8 mouse cellular contexts compared by ENCODE assay signal in genomic region chr2:29868949-29869645, GRCm38 (mm10). TPM values are rescaled to one million over a fixed set of nuclear protein-coding genes. Genes with fewer than 3 reads are reported as not detected.
A peak's percentile ranks its signal among the peaks of the same experiment; 100 is the strongest.
DNase-seq lines count a peak whose midpoint lies in the region; ATAC-seq and TF ChIP-seq lines count a peak whose summit lies in the region.

Gene Cercam (plus strand): TSS chr2:29869164.

- no peaks in the 10 kb centered on the region for H3K36me3 ChIP-seq in hindbrain, embryonic 11.5 days (ENCODE audit: control insufficient read depth, insufficient read depth, low read length)
- no peaks in the 10 kb centered on the region for H3K36me3 ChIP-seq in lung, embryonic 16.5 days (ENCODE audit: control insufficient read depth, insufficient read depth, low read length)

- CTCF ChIA-PET in Patski (lab: Charles Lee), result interaction anchor here (1.1 kb wide), 2 partner anchors 11 to 17 kb away, joined by 3 to 6 read pairs; no protein-coding TSS in a partner anchor

- no peak for DNase-seq in Patski (ENCODE audit: low read depth, low spot score)
- DNase-seq in cerebellum, postnatal 10 days, result peak; percentile 92 to 93
- peak; percentile 76 to 84 for DNase-seq in frontal cortex, postnatal 10 days (ENCODE audit: low spot score in 2 of 2)
- DNase-seq in hindbrain, embryonic 11.5 days (ENCODE audit: low spot score), result peak; percentile 96
- peak; percentile 77 for DNase-seq in layer of hippocampus, adult 9-11 months
- peak; percentile 75 for DNase-seq in ovary, adult 18-20 months (ENCODE audit: low spot score)
- peak; percentile 76 to 81 for DNase-seq in thymus, postnatal 10 days (ENCODE audit: low spot score in 2 of 2)

- POLR2A ChIA-PET in Patski (lab: Charles Lee), result no interaction called here

- H3K4me2 ChIP-seq in hindbrain, embryonic 11.5 days (replicated peaks; ENCODE audit: low read depth, low read length), result peak within 1 kb of the TSS; percentile 90
- peak within 1 kb of the TSS; percentile 93 for H3K4me2 ChIP-seq in lung, embryonic 16.5 days (ENCODE audit: low read depth, low read length)

- H3K4me1 ChIP-seq in hindbrain, embryonic 11.5 days (replicated peaks; ENCODE audit: control insufficient read depth, insufficient read depth, low read length), result peaks cover 7% of the 10 kb centered on the region; the same call in 1 of the 2 replicates
- H3K4me1 ChIP-seq in lung, embryonic 16.5 days (replicated peaks; ENCODE audit: control insufficient read depth, insufficient read depth, low read length), result peaks cover 9% of the 10 kb centered on the region

- WGBS in hindbrain, embryonic 11.5 days, result under 1% methylated on average over 38 of the region's 44 CpGs
- 0% methylated on average over 44 of the region's 44 CpGs for WGBS in lung, embryonic 16.5 days

- H3K27me3 ChIP-seq in Patski, result no peaks in the 10 kb centered on the region
- no peaks in the 10 kb centered on the region for H3K27me3 ChIP-seq in hindbrain, embryonic 11.5 days (ENCODE audit: control insufficient read depth, insufficient read depth, low read length)
- H3K27me3 ChIP-seq in lung, embryonic 16.5 days (ENCODE audit: control insufficient read depth, insufficient read depth, low read depth, low read length), result no peaks in the 10 kb centered on the region

- in situ Hi-C loops in Patski (cut with MboI; ENCODE audit: low pct_unique_long_range_greater_than_20kb), result no loop called here

- peak; percentile 79 for ATAC-seq in Patski
- ATAC-seq in hindbrain, embryonic 11.5 days (ENCODE audit: low FRiP score), result peak; percentile 92
- peak; percentile 93 for ATAC-seq in lung, embryonic 16.5 days (ENCODE audit: low read depth)

- H3K4me3 ChIP-seq in hindbrain, embryonic 11.5 days (ENCODE audit: low read depth, low read length), result peak within 1 kb of the TSS; percentile 48
- H3K4me3 ChIP-seq in lung, embryonic 16.5 days (ENCODE audit: low read length), result peak within 1 kb of the TSS; percentile 56

- TF ChIP-seq CTCF in Patski (IDR thresholded peaks at IDR 0.05), result no peak

- H3K9me3 ChIP-seq in hindbrain, embryonic 11.5 days (ENCODE audit: control insufficient read depth, low read length), result no peaks in the 10 kb centered on the region
- H3K9me3 ChIP-seq in lung, embryonic 16.5 days (ENCODE audit: control insufficient read depth, low read length), result no peaks in the 10 kb centered on the region

- peak within 1 kb of the TSS; percentile 69 for H3K9ac ChIP-seq in hindbrain, embryonic 11.5 days (ENCODE audit: low read depth, low read length)
- H3K9ac ChIP-seq in lung, embryonic 16.5 days (ENCODE audit: low read length), result peak within 1 kb of the TSS; percentile 71

- peak within 1 kb of the TSS; percentile 70; the same call in 1 of the 2 replicates for H3K27ac ChIP-seq in hindbrain, embryonic 11.5 days (ENCODE audit: low read depth, low read length)
- 0 out of 2 replicates have a peak within 1 kb of the TSS, but pooled peaks have one; percentile 10 for H3K27ac ChIP-seq in lung, embryonic 16.5 days (ENCODE audit: low read length)

RNA-seq across cellular contexts. Expression of gene Cercam, which starts in this region (rescaled TPM):
- polyA plus RNA-seq in Patski (2021), result 12.0 TPM
- 16.9 and 17.1 TPM in 2 replicates for polyA plus RNA-seq in hindbrain, embryonic 11.5 days (2014; fragmentation: Nextera tagmentation; extraction: Ambion mirVana)
- polyA plus RNA-seq in lung, embryonic 16.5 days (2015; fragmentation: Nextera tagmentation; extraction: Ambion mirVana), result 14.8 and 17.6 TPM in 2 replicates
